Mouse (Mus musculus) layer of hippocampus, adult 18-20 months (tissue): ENCODE results near the gene Gm10229. TPM values are rescaled to one million over a fixed set of nuclear protein-coding genes. Genes with fewer than 3 reads are reported as not detected.
"Not testable (repeated sequence)": the region's sequence is repeated elsewhere in the genome, so short reads cannot be mapped to it uniquely, and the experiment has no call there.

Source experiments
- DNase-seq, 2 experiments: peaks; one replicate each; pipeline ENCODE4 v3.0.0; 2022; ENCODE audit warnings: low spot score in 2 of 2
- long read RNA-seq: library from polyadenylated mRNA; stranded (forward); transcript quantifications from one replicate; pipeline ENCODE4 v2.0.0, GENCODE M21; 2021
- total RNA-seq, 2 experiments: library from RNA; stranded (reverse); gene quantifications; 2 replicates each; pipeline ENCODE4 v1.2.3; 2021

Gene Gm10229
- not detected for total RNA-seq
- long read RNA-seq = 0 reads

DNA sequence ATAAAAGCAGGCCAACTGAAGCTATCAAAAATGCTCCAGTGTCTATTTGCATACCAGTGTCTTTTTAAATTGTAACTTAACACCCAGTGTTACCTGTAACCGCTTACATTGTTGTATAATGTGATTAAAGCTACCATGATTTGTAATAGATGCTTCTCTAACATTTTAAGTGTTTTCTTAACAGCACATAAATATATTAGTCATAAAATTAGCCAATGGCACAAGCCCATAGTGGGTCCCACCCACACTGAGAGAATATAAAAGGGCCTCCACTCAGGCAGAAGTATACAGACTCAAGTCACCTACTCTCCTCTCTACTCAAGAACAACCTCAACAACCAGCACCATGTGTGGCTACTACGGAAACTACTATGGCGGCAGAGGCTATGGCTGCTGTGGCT is at the start of gene Gm10229:
Gm10229 (plus strand) TSS at position 301 of the 400 bp plus-strand sequence.
- not testable (repeated sequence) for DNase-seq

DNA sequence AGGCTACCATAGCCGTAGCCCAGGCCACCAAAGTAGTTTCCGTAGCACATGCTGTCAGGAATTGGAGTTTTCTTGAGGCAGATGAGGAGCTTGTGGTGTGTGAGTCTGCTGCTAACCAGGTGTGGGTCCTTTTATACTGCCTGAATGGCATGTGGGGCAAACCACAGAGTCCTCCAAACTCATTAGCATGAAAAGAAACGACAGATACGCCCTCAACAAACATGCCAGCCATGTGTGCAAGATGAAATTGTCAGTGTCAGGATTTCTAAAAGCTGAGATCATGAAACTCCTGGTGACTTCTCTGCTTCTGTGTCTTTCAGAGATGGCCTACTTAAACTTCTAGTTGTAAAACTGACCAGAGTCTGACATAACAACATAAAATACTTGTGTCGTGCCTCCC is 4.4 kb upstream of the Gm10229 start, which contains the start of gene Krtap22-2:
Krtap22-2 (minus strand) TSS at position 101 of the 400 bp plus-strand sequence.
- DNase-seq = no peak

DNA sequence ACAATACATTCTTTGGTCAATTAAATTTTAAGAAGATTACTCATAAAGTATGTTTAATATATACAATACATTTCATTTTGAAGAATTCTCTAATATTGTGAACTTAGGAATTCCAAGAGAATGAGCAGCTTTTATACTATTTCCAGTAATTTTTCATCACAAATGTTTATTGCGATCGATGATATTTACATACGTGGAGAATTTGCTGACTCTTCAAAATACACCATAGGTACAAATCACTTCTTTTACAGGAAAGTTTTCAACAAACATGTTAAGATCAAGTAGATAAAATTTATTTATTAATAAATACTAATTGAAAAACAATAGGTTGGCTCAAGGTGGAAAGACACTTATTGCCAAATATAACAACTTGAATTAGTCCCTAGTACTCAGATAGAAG is 1.1 kb upstream of the Gm10229 start:
- no peak for DNase-seq

DNA sequence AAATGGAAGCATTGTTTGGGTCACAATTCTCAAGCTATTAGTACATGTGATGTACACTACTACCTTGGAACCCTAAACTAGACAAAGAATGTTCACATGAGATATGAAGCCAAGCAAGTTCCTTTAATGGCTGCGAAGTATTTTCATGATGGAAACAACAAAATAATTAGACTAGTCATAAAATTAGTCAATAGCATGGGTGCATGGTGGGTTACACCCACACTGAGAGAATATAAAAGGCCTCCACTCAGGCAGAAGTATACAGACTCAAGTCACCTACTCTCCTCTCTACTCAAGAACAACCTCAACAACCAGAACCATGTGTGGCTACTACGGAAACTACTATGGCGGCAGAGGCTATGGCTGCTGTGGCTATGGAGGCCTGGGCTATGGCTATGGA is 16.3 kb downstream of the Gm10229 start, which contains the start of gene Krtap6-1:
Krtap6-1 (plus strand) TSS at position 301 of the 400 bp plus-strand sequence.
- DNase-seq = not testable (repeated sequence)

DNA sequence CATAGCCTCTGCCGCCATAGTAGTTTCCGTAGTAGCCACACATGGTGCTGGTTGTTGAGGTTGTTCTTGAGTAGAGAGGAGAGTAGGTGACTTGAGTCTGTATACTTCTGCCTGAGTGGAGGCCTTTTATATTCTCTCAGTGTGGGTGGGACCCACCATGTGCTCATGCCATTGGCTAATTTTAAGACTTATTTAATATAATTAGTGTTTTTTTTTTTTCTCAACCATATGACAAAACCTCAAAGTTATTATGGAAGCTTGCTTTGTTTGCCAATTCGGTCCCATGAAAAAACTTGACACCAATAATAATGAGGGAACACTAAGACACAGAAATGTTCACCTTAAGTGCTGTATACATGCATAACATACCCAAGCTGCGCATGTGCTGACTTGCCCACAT is 26.3 kb downstream of the Gm10229 start, which contains the start of gene Gm10228:
Gm10228 (minus strand) TSS at position 101 of the 400 bp plus-strand sequence.
- DNase-seq = not testable (repeated sequence)

DNA sequence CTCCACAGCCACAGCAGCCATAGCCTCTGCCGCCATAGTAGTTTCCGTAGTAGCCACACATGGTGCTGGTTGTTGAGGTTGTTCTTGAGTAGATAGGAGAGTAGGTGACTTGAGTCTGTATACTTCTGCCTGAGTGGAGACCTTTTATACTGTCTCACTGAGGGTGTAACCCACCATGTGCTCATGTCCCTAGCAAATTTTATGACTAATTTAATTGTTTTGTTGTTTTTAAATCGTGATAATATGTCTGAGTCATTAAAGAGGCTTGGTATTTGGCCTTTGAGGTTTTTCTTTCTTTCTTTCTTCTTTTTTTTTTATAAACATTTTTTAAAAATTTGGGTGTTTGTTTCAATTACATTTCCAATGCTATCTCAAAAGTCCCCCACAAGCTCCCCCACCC is 32.7 kb downstream of the Gm10229 start, which contains the start of gene Krtap6-5:
Krtap6-5 (minus strand) TSS at position 101 of the 400 bp plus-strand sequence.
- no peak for DNase-seq

DNA sequence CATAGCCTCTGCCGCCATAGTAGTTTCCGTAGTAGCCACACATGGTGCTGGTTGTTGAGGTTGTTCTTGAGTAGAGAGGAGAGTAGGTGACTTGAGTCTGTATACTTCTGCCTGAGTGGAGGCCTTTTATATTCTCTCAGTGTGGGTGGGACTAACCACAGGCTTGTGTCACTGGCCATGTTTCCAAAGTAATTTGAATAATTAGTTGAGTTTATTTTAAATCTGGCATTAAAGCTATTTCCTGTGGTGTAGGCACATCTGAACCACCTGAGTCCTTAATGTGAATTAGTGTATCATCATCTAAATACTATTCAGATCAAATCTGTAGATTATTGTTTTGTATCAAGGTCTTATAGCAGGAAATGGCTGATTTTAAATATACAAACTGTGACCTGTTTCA is 48.8 kb downstream of the Gm10229 start, which contains the start of gene 1110025L11Rik:
1110025L11Rik (minus strand) TSS at position 101 of the 400 bp plus-strand sequence.
- not testable (repeated sequence) for DNase-seq

Other genes with a start within 250 kb of the Gm10229 start
- not detected for gene 2310057N15Rik, start 241.1 kb upstream of the Gm10229 start, total RNA-seq
- gene Gm5965, start 237.4 kb upstream of the Gm10229 start, total RNA-seq = not detected
- not detected for gene Gm20741, start 203.1 kb upstream of the Gm10229 start, total RNA-seq
- not detected for gene Krtap15, start 195.1 kb upstream of the Gm10229 start, total RNA-seq
- not detected for gene Krtap14, start 189.1 kb upstream of the Gm10229 start, total RNA-seq
- not detected for gene Krtap19-1, start 145.9 kb upstream of the Gm10229 start, total RNA-seq
- not detected for gene Krtap19-2, start 141.0 kb upstream of the Gm10229 start, total RNA-seq
- not detected for gene Krtap19-3, start 137.2 kb upstream of the Gm10229 start, total RNA-seq
- gene Krtap19-4, start 130.2 kb upstream of the Gm10229 start, total RNA-seq = not detected
- gene Krtap19-5, start 118.8 kb upstream of the Gm10229 start, total RNA-seq = not detected
- gene Krtap19-9b, start 83.0 kb upstream of the Gm10229 start, total RNA-seq = not detected
- not detected for gene Krtap16-3, start 52.4 kb upstream of the Gm10229 start, total RNA-seq
- not detected for gene Krtap22-2, start 4.5 kb upstream of the Gm10229 start, total RNA-seq
- not detected for gene Krtap6-1, start 16.4 kb downstream of the Gm10229 start, total RNA-seq
- not detected for gene Gm10228, start 26.2 kb downstream of the Gm10229 start, total RNA-seq
- gene Krtap6-5, start 32.6 kb downstream of the Gm10229 start, total RNA-seq = not detected
- gene 1110025L11Rik, start 48.7 kb downstream of the Gm10229 start, total RNA-seq = not detected
- gene Krtap6-3, start 68.7 kb downstream of the Gm10229 start, total RNA-seq = not detected
- gene Gm6358, start 125.6 kb downstream of the Gm10229 start, total RNA-seq = not detected
- not detected for gene Gm10061, start 135.8 kb downstream of the Gm10229 start, total RNA-seq
- not detected for gene Gm9789, start 142.7 kb downstream of the Gm10229 start, total RNA-seq
- not detected for gene Gm7735, start 154.2 kb downstream of the Gm10229 start, total RNA-seq
- not detected for gene 1110057P08Rik, start 159.5 kb downstream of the Gm10229 start, total RNA-seq
- gene Krtap20-2, start 190.6 kb downstream of the Gm10229 start, total RNA-seq = not detected